Mouse (Mus musculus) kidney, postnatal 10 days (tissue): ENCODE measurements around the gene Rbpjl.

Experiments
- DNase-seq: peaks from one replicate; pipeline ENCODE4 v3.0.0; 2021; ENCODE audit warnings: mixed read lengths

Gene Rbpjl

GRCm38 (mm10) chr2:164448921-164449320 is 46.0 kb downstream of the Rbpjl start:
- no peak for DNase-seq

GRCm38 (mm10) chr2:164449341-164450042 is 46.6 kb downstream of the Rbpjl start:
- no peak for DNase-seq

- no peak for DNase-seq
Observed at GRCm38 (mm10) chr2:164452000-164452676, 49.2 kb downstream of the Rbpjl start.

- no peak for DNase-seq
Observed at GRCm38 (mm10) chr2:164453047-164453757, 50.3 kb downstream of the Rbpjl start.

GRCm38 (mm10) chr2:164453887-164454500 is 51.1 kb downstream of the Rbpjl start:
- DNase-seq = no peak

GRCm38 (mm10) chr2:164454846-164455245 is 51.9 kb downstream of the Rbpjl start:
- DNase-seq = peak; percentile 82

GRCm38 (mm10) chr2:164455421-164456190 is 52.7 kb downstream of the Rbpjl start:
- DNase-seq = peak; percentile 35

GRCm38 (mm10) chr2:164456413-164456812 is 53.5 kb downstream of the Rbpjl start:
- DNase-seq = no peak

GRCm38 (mm10) chr2:164456864-164457300 is 53.9 kb downstream of the Rbpjl start, which contains the start of gene Sys1:
Gene Sys1 (plus strand): TSS chr2:164456964.
- peak; percentile 40 for DNase-seq

- DNase-seq = peak; percentile 70
Observed at GRCm38 (mm10) chr2:164457942-164458341, 55.0 kb downstream of the Rbpjl start.

GRCm38 (mm10) chr2:164458535-164458934 is 55.6 kb downstream of the Rbpjl start:
- DNase-seq = no peak

- peak; percentile 96 for DNase-seq
Observed at GRCm38 (mm10) chr2:164460745-164461551, 58.0 kb downstream of the Rbpjl start, which contains the start of gene Gm20458. Gene Gm20458 (plus strand): TSS chr2:164460967.
